Mouse (Mus musculus): Measurements from ENCODE around the gene Ptov1.

GRCm38 (mm10) chr7:44859896-44860295, 9.7 kb downstream of the Ptov1 start:
- TF ChIP-seq POLR2A (IDR thresholded peaks at IDR 0.05; ENCODE audit: insufficient read depth, low read depth, low read length) (no peak), CTCF (IDR thresholded peaks at IDR 0.05) (no peak)

Measured in heart, adult 2 months (tissue).